Mouse (Mus musculus): ENCODE data around the gene Cracr2b. TPM values are rescaled to one million over a fixed set of nuclear protein-coding genes. Genes with fewer than 3 reads are reported as not detected.

Cracr2b gene
- polyA plus RNA-seq, 1 experiment = 14.9 TPM

DNA sequence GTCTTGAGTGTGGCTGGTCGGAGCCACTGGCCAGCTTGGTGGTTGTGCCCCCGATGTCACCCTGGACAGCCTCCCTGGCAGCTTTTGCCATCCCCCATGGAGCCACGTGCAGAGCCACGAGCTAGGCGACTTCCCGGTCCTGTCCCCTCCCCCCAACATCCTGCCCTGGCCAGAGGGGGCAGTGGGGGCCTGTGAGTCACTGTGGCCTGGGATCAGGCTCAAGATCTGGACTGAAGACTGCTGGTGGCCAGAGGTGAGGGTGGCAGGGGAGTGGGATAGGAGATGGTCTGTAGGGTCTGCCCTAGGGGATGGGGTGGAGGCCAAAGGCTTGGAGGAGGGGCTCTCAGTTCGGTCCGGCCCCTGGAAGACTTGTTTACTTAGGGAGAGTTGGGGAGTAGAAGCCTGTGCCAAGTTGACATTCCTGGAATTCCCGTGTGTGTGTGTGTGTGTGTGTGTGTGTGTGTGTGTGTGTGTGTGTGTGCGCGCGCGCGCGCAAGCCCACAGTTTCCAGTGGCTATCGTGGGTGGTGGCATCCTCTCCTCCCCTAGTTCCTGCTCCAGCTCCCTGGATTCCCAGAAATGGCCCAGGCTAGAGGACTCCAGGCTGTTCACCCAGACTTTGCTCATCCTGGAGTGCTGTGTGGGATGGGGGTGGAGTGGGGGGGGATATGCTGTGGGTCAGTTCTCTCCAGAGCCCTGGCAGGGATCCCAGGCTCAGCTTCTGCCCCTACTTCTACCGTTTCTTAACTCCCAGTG, 15.5 kb downstream of the Cracr2b start:
- 2% methylated on average over 16 of the region's 17 CpGs for WGBS
- Histone ChIP-seq H3K36me3 (ENCODE audit: control insufficient read depth, insufficient read depth, low read length) (no peaks in the 10 kb centered on the region), H3K4me1 (replicated peaks; ENCODE audit: control insufficient read depth, insufficient read depth, low read length) (peaks cover 37% of the 10 kb centered on the region), H3K4me3 (ENCODE audit: control insufficient read depth, insufficient read depth, low read length) (peak overlapping the region; percentile 4; the same call in 1 of the 2 replicates), H3K27me3 (ENCODE audit: control insufficient read depth, insufficient read depth, low read length) (no peaks in the 10 kb centered on the region; the same call in 1 of the 2 replicates), H3K27ac (ENCODE audit: control insufficient read depth, insufficient read depth, low read length) (no peak overlapping the region)
- DNase-seq = no peak
- TF ChIP-seq POLR2A (IDR thresholded peaks at IDR 0.05; ENCODE audit: control insufficient read depth, extremely low read depth, insufficient read depth, low read length, poor library complexity) = no peak
- no peak for TF ChIP-seq CTCF (IDR thresholded peaks at IDR 0.05; ENCODE audit: borderline replicate concordance, control insufficient read depth, extremely low read depth, insufficient read depth, low read length, poor library complexity)

DNA sequence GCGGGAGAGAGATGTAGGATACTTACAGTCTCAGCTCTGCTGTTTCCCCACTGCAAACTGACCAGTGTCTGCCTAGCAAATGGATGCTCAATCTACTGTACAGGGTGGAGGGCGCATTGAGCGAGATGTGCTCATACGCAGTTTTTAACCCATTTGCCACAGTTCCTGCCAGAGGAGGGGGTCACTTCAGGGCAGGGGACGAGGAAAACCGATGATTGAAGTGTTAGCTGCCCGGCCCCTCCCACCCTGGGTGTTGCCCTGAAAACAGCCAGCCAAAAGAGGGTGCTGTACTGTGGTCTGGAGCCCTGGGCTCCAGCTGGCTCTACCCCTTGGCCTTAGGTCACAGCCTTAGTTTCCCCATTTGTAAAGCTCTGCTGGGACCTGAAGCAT, 16.1 kb downstream of the Cracr2b start:
- Histone ChIP-seq H3K36me3 (ENCODE audit: control insufficient read depth, insufficient read depth, low read length) (no peaks in the 10 kb centered on the region), H3K27ac (ENCODE audit: control insufficient read depth, insufficient read depth, low read length) (no peak overlapping the region), H3K4me1 (replicated peaks; ENCODE audit: control insufficient read depth, insufficient read depth, low read length) (peaks cover 42% of the 10 kb centered on the region), H3K27me3 (ENCODE audit: control insufficient read depth, insufficient read depth, low read length) (peaks cover 5% of the 10 kb centered on the region; the same call in 1 of the 2 replicates), H3K4me3 (ENCODE audit: control insufficient read depth, insufficient read depth, low read length) (no peak overlapping the region)
- TF ChIP-seq CTCF (IDR thresholded peaks at IDR 0.05; ENCODE audit: borderline replicate concordance, control insufficient read depth, extremely low read depth, insufficient read depth, low read length, poor library complexity) (no peak), POLR2A (IDR thresholded peaks at IDR 0.05; ENCODE audit: control insufficient read depth, extremely low read depth, insufficient read depth, low read length, poor library complexity) (no peak)
- DNase-seq = no peak
- WGBS = 4% methylated on average over 7 of the region's 7 CpGs

GRCm38 (mm10) chr7:141477578-141478269, 16.8 kb downstream of the Cracr2b start:
- Histone ChIP-seq H3K27me3 (ENCODE audit: control insufficient read depth, insufficient read depth, low read length) (peaks cover 11% of the 10 kb centered on the region; the same call in 1 of the 2 replicates), H3K4me3 (ENCODE audit: control insufficient read depth, insufficient read depth, low read length) (no peak overlapping the region), H3K27ac (ENCODE audit: control insufficient read depth, insufficient read depth, low read length) (no peak overlapping the region), H3K36me3 (ENCODE audit: control insufficient read depth, insufficient read depth, low read length) (no peaks in the 10 kb centered on the region), H3K4me1 (replicated peaks; ENCODE audit: control insufficient read depth, insufficient read depth, low read length) (peaks cover 48% of the 10 kb centered on the region)
- TF ChIP-seq POLR2A (IDR thresholded peaks at IDR 0.05; ENCODE audit: control insufficient read depth, extremely low read depth, insufficient read depth, low read length, poor library complexity) (no peak), CTCF (IDR thresholded peaks at IDR 0.05; ENCODE audit: borderline replicate concordance, control insufficient read depth, extremely low read depth, insufficient read depth, low read length, poor library complexity) (no peak)
- WGBS = 3% methylated on average over 4 of the region's 4 CpGs
- no peak for DNase-seq

DNA sequence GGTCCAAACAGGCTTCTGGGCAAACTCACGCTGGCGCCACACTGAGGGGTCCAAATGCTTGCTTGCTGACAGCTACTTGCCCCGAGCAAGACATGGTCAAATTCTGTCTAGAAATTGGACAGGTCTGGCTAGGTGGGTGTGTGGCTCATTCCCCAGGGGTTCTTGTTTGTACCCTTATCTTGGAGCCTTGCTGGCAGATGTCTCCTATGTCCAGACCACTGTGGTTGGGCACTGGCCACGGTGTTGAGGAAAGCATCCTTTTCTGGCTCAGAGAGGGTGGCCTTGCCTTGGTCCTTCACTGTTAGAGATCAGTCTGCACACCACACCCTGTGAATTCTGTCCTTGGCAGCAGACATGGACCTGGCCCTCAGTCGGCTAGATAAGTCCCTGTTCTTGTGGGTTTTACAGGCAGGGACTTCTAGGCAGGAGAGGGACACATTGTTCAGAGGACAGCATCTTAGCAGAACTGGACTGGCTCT, 17.4 kb downstream of the Cracr2b start:
- WGBS = 7% methylated on average over 5 of the region's 5 CpGs
- TF ChIP-seq POLR2A (IDR thresholded peaks at IDR 0.05; ENCODE audit: control insufficient read depth, extremely low read depth, insufficient read depth, low read length, poor library complexity) (no peak), CTCF (IDR thresholded peaks at IDR 0.05; ENCODE audit: borderline replicate concordance, control insufficient read depth, extremely low read depth, insufficient read depth, low read length, poor library complexity) (no peak)
- DNase-seq = no peak
- Histone ChIP-seq H3K36me3 (ENCODE audit: control insufficient read depth, insufficient read depth, low read length) (no peaks in the 10 kb centered on the region), H3K4me1 (replicated peaks; ENCODE audit: control insufficient read depth, insufficient read depth, low read length) (peaks cover 48% of the 10 kb centered on the region), H3K27me3 (ENCODE audit: control insufficient read depth, insufficient read depth, low read length) (peaks cover 11% of the 10 kb centered on the region; the same call in 1 of the 2 replicates), H3K27ac (ENCODE audit: control insufficient read depth, insufficient read depth, low read length) (no peak overlapping the region), H3K4me3 (ENCODE audit: control insufficient read depth, insufficient read depth, low read length) (no peak overlapping the region)

- TF ChIP-seq POLR2A (IDR thresholded peaks at IDR 0.05; ENCODE audit: control insufficient read depth, extremely low read depth, insufficient read depth, low read length, poor library complexity) (no peak), CTCF (IDR thresholded peaks at IDR 0.05; ENCODE audit: borderline replicate concordance, control insufficient read depth, extremely low read depth, insufficient read depth, low read length, poor library complexity) (peak; percentile 94)
- WGBS = 10% methylated on average over 10 of the region's 10 CpGs
- DNase-seq = peak; percentile 72
- H3K36me3 ChIP-seq (ENCODE audit: control insufficient read depth, insufficient read depth, low read length) = no peaks in the 10 kb centered on the region
- no peak overlapping the region for H3K4me3 ChIP-seq (ENCODE audit: control insufficient read depth, insufficient read depth, low read length)
- peaks cover 34% of the 10 kb centered on the region for H3K4me1 ChIP-seq (replicated peaks; ENCODE audit: control insufficient read depth, insufficient read depth, low read length)
- H3K27ac ChIP-seq (ENCODE audit: control insufficient read depth, insufficient read depth, low read length) = no peak overlapping the region
- H3K27me3 ChIP-seq (ENCODE audit: control insufficient read depth, insufficient read depth, low read length) = peaks cover 11% of the 10 kb centered on the region; the same call in 1 of the 2 replicates
Observed at GRCm38 (mm10) chr7:141480842-141481497, 20.1 kb downstream of the Cracr2b start.
